8 mouse cellular contexts compared by ENCODE assay signal in genomic region chr11:31812215-31812614, GRCm38 (mm10). TPM values are rescaled to one million over a fixed set of nuclear protein-coding genes. Genes with fewer than 3 reads are reported as not detected.
DNase-seq lines count a peak whose midpoint lies in the region; ATAC-seq and TF ChIP-seq lines count a peak whose summit lies in the region.
"Had no signal": no experiment of that assay in that cellular context is flagged by ENCODE, and none has a peak within 500 bp of the region (broad histone marks: within the 10 kb centered on the region; RNA-seq: fewer than 3 reads in every experiment).

No protein-coding gene starts in this region.

- H3K9me3 ChIP-seq in liver, embryonic 13.5 days (replicated peaks): no peaks in the 10 kb centered on the region

- H3K4me3 ChIP-seq in bone marrow, adult 2 months (replicated peaks; ENCODE audit: control insufficient read depth, low read depth, low read length): peak overlapping the region; percentile 24
- H3K4me3 ChIP-seq in liver, embryonic 13.5 days (replicated peaks): peak overlapping the region; percentile 4; the same call in 1 of the 2 replicates

- 10% methylated on average over 9 of the region's 9 CpGs for WGBS in bone marrow, adult 2 months
- 7% methylated on average over 9 of the region's 9 CpGs for WGBS in liver, embryonic 13.5 days (ENCODE audit: insufficient replicate concordance)

- peak; percentile 92 for DNase-seq in liver, embryonic 13.5 days
- no peak for DNase-seq in urinary bladder, postnatal 10 days (ENCODE audit: low spot score)
- no peak for DNase-seq in testis, postnatal 10 days (ENCODE audit: low spot score)
- no peak for DNase-seq in cerebellum, adult 9-10 months

- peak overlapping the region; percentile 42 for H3K4me2 ChIP-seq in liver, embryonic 13.5 days

- peak; percentile 92 for ATAC-seq in erythroid progenitor cell, adult 5-6 weeks (replicated peaks; ENCODE audit: low FRiP score, poor library complexity, severe bottlenecking)
- ATAC-seq in liver, embryonic 13.5 days (ENCODE audit: low read depth): peak; percentile 91
- 0 out of 2 replicates have a peak, but pooled peaks have one; percentile 33 for ATAC-seq in neutrophil, adult 5-6 weeks (ENCODE audit: extremely low read depth, insufficient number of reproducible peaks, low FRiP score, poor library complexity, severe bottlenecking)
- ATAC-seq: hindbrain, embryonic 16.5 days had no signal

- H3K27ac ChIP-seq in bone marrow, adult 2 months (ENCODE audit: control insufficient read depth, insufficient read depth, low read depth, low read length, poor library complexity): peak overlapping the region; percentile 79
- H3K27ac ChIP-seq in liver, embryonic 13.5 days: peak overlapping the region; percentile 96

- H3K27me3 ChIP-seq in liver, embryonic 13.5 days: no peaks in the 10 kb centered on the region

- no peak for TF ChIP-seq POLR2A in bone marrow, adult 2 months (IDR thresholded peaks at IDR 0.05; ENCODE audit: borderline replicate concordance, control insufficient read depth, low read depth, low read length)

- H3K36me3 ChIP-seq in liver, embryonic 13.5 days: no peaks in the 10 kb centered on the region

- TF ChIP-seq CTCF in bone marrow, adult 2 months (IDR thresholded peaks at IDR 0.05; ENCODE audit: control insufficient read depth, insufficient read depth, low read length): no peak

- H3K9ac ChIP-seq in liver, embryonic 13.5 days: peak overlapping the region; percentile 55

- peaks cover 12% of the 10 kb centered on the region for H3K4me1 ChIP-seq in bone marrow, adult 2 months (ENCODE audit: control insufficient read depth, insufficient read depth, low read length)
- H3K4me1 ChIP-seq in liver, embryonic 13.5 days (replicated peaks): peaks cover 80% of the 10 kb centered on the region

RNA-seq across cellular contexts. Expression of gene Cpeb4, which starts 59.8 kb away (rescaled TPM):
- 27.5 and 38.1 TPM in 2 replicates for polyA plus RNA-seq in bone marrow, adult 2 months (2011; ENCODE audit: insufficient read depth, insufficient read length, low replicate concordance, missing spikeins)
- total RNA-seq in erythroid progenitor cell, adult 5-6 weeks (2015; ENCODE audit: low replicate concordance): 413 and 439 TPM in 2 replicates
- 229 and 303 TPM in 2 replicates for total RNA-seq in erythroid progenitor cell, adult 5-6 weeks (2017; ENCODE audit: low replicate concordance)
- polyA plus RNA-seq in liver, embryonic 13.5 days (2015; fragmentation: Nextera tagmentation; extraction: Ambion mirVana): 14.3 and 21.6 TPM in 2 replicates
- total RNA-seq in neutrophil, adult 5-6 weeks (2017): 41.4 and 51.0 TPM in 2 replicates

Comparison
In these comparisons a context has a peak if more than half of its experiments do, and no peak if none do; other contexts are left out.
1. ATAC-seq: peak in every context shown above with its lines; median percentile 92 in erythroid progenitor cell, adult 5-6 weeks; 91 in liver, embryonic 13.5 days; 33 in neutrophil, adult 5-6 weeks.